Mouse (Mus musculus) MEL (cell line): ENCODE measurements around the gene Gm20388. TPM values are rescaled to one million over a fixed set of nuclear protein-coding genes. Genes with fewer than 3 reads are reported as not detected.

Experiments
- DNase-seq: peaks from one replicate; pipeline ENCODE4 v3.0.0; 2011; ENCODE audit warnings: low read depth, low spot score
- H3K27ac ChIP-seq: 2 replicates; pipeline ENCODE4 v1.5.1; 2012; ENCODE audit warnings: low read depth, mild to moderate bottlenecking, control low read depth, low read length, moderate library complexity; ENCODE audit not compliant: control insufficient read depth
- H3K27me3 ChIP-seq, 2 experiments: fragments of 150-350 bp in 1 of 2; sonication (generic) in 1 of 2; 2 replicates each; pipeline ENCODE4 v1.6.1; 2012; ENCODE audit warnings: low read length in 2 of 2, mild to moderate bottlenecking in 2 of 2, improper control_type of control experiment in 1 of 2, moderate library complexity in 1 of 2; ENCODE audit not compliant: insufficient read depth in 2 of 2, control insufficient read depth in 1 of 2
- H3K36me3 ChIP-seq, 2 experiments: 2 replicates each; pipeline ENCODE4 v1.6.1; 2012 to 2014; ENCODE audit warnings: low read length in 2 of 2, improper control_type of control experiment in 1 of 2, inconsistent platforms in 1 of 2, mild to moderate bottlenecking in 1 of 2; ENCODE audit not compliant: insufficient read depth in 2 of 2, control insufficient read depth in 1 of 2
- H3K4me1 ChIP-seq, 2 experiments: fragments of 150-350 bp in 1 of 2; sonication (generic) in 1 of 2; 2 replicates each; pipeline ENCODE4 v1.6.1; 2012; ENCODE audit warnings: low read length in 2 of 2, improper control_type of control experiment in 1 of 2, mild to moderate bottlenecking in 1 of 2; ENCODE audit not compliant: insufficient read depth in 2 of 2, control insufficient read depth in 1 of 2
- H3K4me3 ChIP-seq, 2 experiments: fragments of 150-350 bp in 1 of 2; sonication (generic) in 1 of 2; 2 replicates each; pipeline ENCODE4 v1.5.1; 2012; ENCODE audit warnings: low read depth in 2 of 2, low read length in 2 of 2, mild to moderate bottlenecking in 2 of 2, moderate library complexity in 2 of 2, control low read depth in 1 of 2, improper control_type of control experiment in 1 of 2; ENCODE audit not compliant: control insufficient read depth in 1 of 2, insufficient read depth in 1 of 2
- H3K79me2 ChIP-seq: 2 replicates; pipeline ENCODE4 v1.6.1; 2012; ENCODE audit warnings: mild to moderate bottlenecking, low read length, moderate library complexity; ENCODE audit not compliant: control insufficient read depth, poor library complexity, insufficient read depth
- H3K9ac ChIP-seq: 2 replicates; pipeline ENCODE4 v1.6.1; 2012; ENCODE audit warnings: low read depth, mild to moderate bottlenecking, control low read depth, low read length, moderate library complexity; ENCODE audit not compliant: control insufficient read depth, poor library complexity, severe bottlenecking
- H3K9me3 ChIP-seq: fragments of 150-350 bp; sonication (generic); replicated peaks from 2 replicates; pipeline ENCODE4 v1.6.1; 2012; ENCODE audit warnings: mild to moderate bottlenecking, low read length, improper control_type of control experiment, moderate library complexity; ENCODE audit not compliant: insufficient read depth
- CHD1 ChIP-seq: IDR thresholded peaks from 2 replicates; pipeline ENCODE4 v1.6.1; 2012; ENCODE audit warnings: low read depth, mild to moderate bottlenecking, inconsistent platforms, low read length, improper control_type of control experiment
- CTCF ChIP-seq, 3 experiments: IDR thresholded peaks in 2 of 3; conservative IDR thresholded peaks in 1 of 3; 2 replicates each; pipeline ENCODE4 v1.5.1; 2011 to 2012; ENCODE audit warnings: low read length in 3 of 3, low read depth in 2 of 3, mild to moderate bottlenecking in 2 of 3, improper control_type of control experiment in 1 of 3, inconsistent platforms in 1 of 3, mixed read lengths in 1 of 3, moderate library complexity in 1 of 3; ENCODE audit not compliant: control insufficient read depth in 1 of 3, insufficient read depth in 1 of 3, poor library complexity in 1 of 3, severe bottlenecking in 1 of 3
- E2F4 ChIP-seq: IDR thresholded peaks from 2 replicates; pipeline ENCODE4 v1.6.1; 2011; ENCODE audit warnings: low read depth, low read length, improper control_type of control experiment, borderline replicate concordance
- EP300 ChIP-seq, 2 experiments: IDR thresholded peaks; 2 replicates each; pipeline ENCODE4 v1.6.1; 2011; ENCODE audit warnings: improper control_type of control experiment in 2 of 2, low read length in 2 of 2, low read depth in 1 of 2, mild to moderate bottlenecking in 1 of 2
- GATA1 ChIP-seq: IDR thresholded peaks from 2 replicates; pipeline ENCODE4 v1.6.1; 2011; ENCODE audit warnings: low read depth, low read length, improper control_type of control experiment
- JUND ChIP-seq: IDR thresholded peaks from 2 replicates; pipeline ENCODE4 v1.6.1; 2011; ENCODE audit warnings: low read depth, mild to moderate bottlenecking, improper control_type of control experiment, low read length
- KAT2A ChIP-seq: conservative IDR thresholded peaks from 2 replicates; pipeline ENCODE4 v1.6.1; 2012; ENCODE audit warnings: low read depth, low read length, improper control_type of control experiment, inconsistent platforms
- MAX ChIP-seq: IDR thresholded peaks from 2 replicates; pipeline ENCODE4 v1.6.1; 2011; ENCODE audit warnings: low read length, improper control_type of control experiment
- MEF2A ChIP-seq: IDR thresholded peaks from 2 replicates; pipeline ENCODE4 v1.6.1; 2014; ENCODE audit warnings: low read depth, mild to moderate bottlenecking, inconsistent platforms, low read length, improper control_type of control experiment; ENCODE audit not compliant: poor library complexity, insufficient replicate concordance, severe bottlenecking; ENCODE audit errors: extremely low read depth
- MYB ChIP-seq: IDR thresholded peaks from 2 replicates; pipeline ENCODE4 v1.6.1; 2011; ENCODE audit warnings: mild to moderate bottlenecking, low read depth, low read length, improper control_type of control experiment
- MYC ChIP-seq: IDR thresholded peaks from 2 replicates; pipeline ENCODE4 v1.6.1; 2011; ENCODE audit warnings: low read depth, mild to moderate bottlenecking, low read length, improper control_type of control experiment, moderate library complexity
- POLR2AphosphoS2 ChIP-seq: IDR thresholded peaks from 2 replicates; pipeline ENCODE4 v1.6.1; 2011; ENCODE audit warnings: low read length, improper control_type of control experiment
- TBP ChIP-seq: IDR thresholded peaks from 2 replicates; pipeline ENCODE4 v1.8.0; 2011; ENCODE audit warnings: low read depth, low read length, improper control_type of control experiment
- USF1 ChIP-seq: IDR thresholded peaks from 2 replicates; pipeline ENCODE4 v1.6.1; 2014; ENCODE audit warnings: low read depth, mild to moderate bottlenecking, inconsistent platforms, low read length, improper control_type of control experiment, moderate library complexity
- ZC3H11A ChIP-seq: IDR thresholded peaks from 2 replicates; pipeline ENCODE4 v1.6.1; 2012; ENCODE audit warnings: low read depth, mild to moderate bottlenecking, inconsistent platforms, low read length, improper control_type of control experiment
- ZKSCAN1 ChIP-seq: IDR thresholded peaks from 2 replicates; pipeline ENCODE4 v1.6.1; 2012; ENCODE audit warnings: low read depth, mild to moderate bottlenecking, inconsistent platforms, low read length, improper control_type of control experiment, moderate library complexity
- polyA plus RNA-seq, 2 experiments: library from polyadenylated mRNA; stranded (reverse) in 1 of 2; unstranded in 1 of 2; fragments of >175 nt in 1 of 2; fragments of >200 nt in 1 of 2; gene quantifications; 2 replicates each; pipeline versions ENCODE4 v1.2.1 to v1.2.4; 2012; ENCODE audit warnings: low replicate concordance in 2 of 2, low read depth in 1 of 2; ENCODE audit not compliant: insufficient read length in 2 of 2, insufficient read depth in 1 of 2, missing spikeins in 1 of 2
- total RNA-seq: library from RNA; depleted of rRNA; stranded (reverse); fragments of 300-350 nt; gene quantifications from 2 replicates; pipeline ENCODE4 v1.2.3, GENCODE M21; 2012

Gm20388 gene
- total and polyA plus RNA-seq, 3 experiments: 11.1 to 17.8 TPM; not detected in 1

- no peak for DNase-seq
- H3K4me1 ChIP-seq: no peaks in the 10 kb centered on the region
- H3K4me3 ChIP-seq: no peak overlapping the region
- TF ChIP-seq ZKSCAN1 (no peak), MYC (no peak), MEF2A (no peak), POLR2AphosphoS2 (no peak), E2F4 (no peak), TBP (no peak)
- no peak overlapping the region for H3K9ac ChIP-seq
- no peak overlapping the region for H3K27ac ChIP-seq
- no peaks in the 10 kb centered on the region for H3K36me3 ChIP-seq
- H3K9me3 ChIP-seq: no peaks in the 10 kb centered on the region
- H3K79me2 ChIP-seq: no peaks in the 10 kb centered on the region
- H3K27me3 ChIP-seq: no peaks in the 10 kb centered on the region
These were observed 359.8 kb downstream of the Gm20388 start for GRCm38 (mm10) chr8:120270449-120270848.

DNA sequence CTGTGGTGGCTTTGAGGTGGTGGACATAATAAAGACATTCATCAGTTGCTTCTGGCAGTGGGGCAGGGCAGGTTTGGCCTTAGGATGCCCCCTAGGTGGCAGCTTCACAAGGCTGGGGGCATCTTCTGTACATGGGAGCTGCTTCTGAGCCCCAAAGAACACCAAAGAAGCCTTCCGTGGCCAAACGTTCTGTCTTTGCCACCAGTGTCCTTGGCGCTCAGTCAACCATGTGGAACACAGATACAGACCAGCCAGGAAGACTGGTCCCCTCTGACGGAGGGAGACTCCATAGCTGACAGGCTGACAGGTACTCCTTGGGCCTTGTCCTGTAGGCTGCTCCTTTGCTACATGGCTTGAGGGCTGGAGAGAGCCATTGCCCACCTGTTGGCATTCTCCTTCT, 362.8 kb downstream of the Gm20388 start:
- peaks cover 0 to 9% of the 10 kb centered on the region in 2 experiments; a peak in 2 of 4 replicates for H3K4me1 ChIP-seq
- H3K9ac ChIP-seq: no peak overlapping the region
- H3K27me3 ChIP-seq: no peaks in the 10 kb centered on the region
- H3K9me3 ChIP-seq: no peaks in the 10 kb centered on the region
- DNase-seq: no peak
- H3K27ac ChIP-seq: no peak overlapping the region
- no peaks in the 10 kb centered on the region for H3K79me2 ChIP-seq
- H3K36me3 ChIP-seq: peaks cover 0 to 3% of the 10 kb centered on the region in 2 experiments; a peak in 1 of 4 replicates
- no peak for TF ChIP-seq CTCF (IDR thresholded peaks at IDR 0.05 in 2 of 3, conservative IDR thresholded peaks at IDR 0.05 in 1 of 3; ENCODE audit: control insufficient read depth in 1 of 3, insufficient read depth in 1 of 3, low read depth in 2 of 3, low read length in 3 of 3, poor library complexity in 1 of 3, severe bottlenecking in 1 of 3)
- no peak for TF ChIP-seq MAX
- no peak for TF ChIP-seq KAT2A
- TF ChIP-seq TBP: no peak
- no peak for TF ChIP-seq JUND
- no peak for TF ChIP-seq USF1
- TF ChIP-seq GATA1: no peak
- no peak for TF ChIP-seq CHD1
- TF ChIP-seq ZC3H11A: no peak
- no peak for TF ChIP-seq EP300 (IDR thresholded peaks at IDR 0.05; ENCODE audit: low read depth in 1 of 2, low read length in 2 of 2)
- no peak for TF ChIP-seq MYB
- no peak overlapping the region for H3K4me3 ChIP-seq
